Mouse (Mus musculus): ENCODE measurements around the gene Dbi. TPM values are rescaled to one million over a fixed set of nuclear protein-coding genes. Genes with fewer than 3 reads are reported as not detected.

Dbi gene
- total RNA-seq, 1 experiment = 259 TPM

DNA sequence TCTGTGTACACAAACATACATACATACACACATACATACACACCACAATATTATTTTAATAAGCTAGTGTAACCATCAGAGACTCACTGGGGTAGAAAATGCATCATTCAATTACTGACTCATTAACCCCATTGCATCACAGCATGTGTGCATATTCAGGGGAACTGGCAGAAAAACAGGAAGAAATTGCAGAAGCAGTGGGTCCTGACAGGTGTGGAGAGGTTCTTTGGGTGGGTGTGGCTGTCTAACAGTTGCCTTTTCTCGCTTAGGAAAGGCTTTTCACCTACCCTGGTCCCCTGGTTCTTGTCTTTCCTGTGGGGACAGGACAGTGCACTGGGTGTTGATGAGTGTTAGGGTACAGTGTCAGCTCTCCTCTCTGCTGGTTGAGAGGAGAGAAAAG, 41.7 kb upstream of the Dbi start:
- DNase-seq (ENCODE audit: low read depth, low spot score) = no peak
- peaks cover 1% of the 10 kb centered on the region; the same call in 1 of the 2 replicates for H3K36me3 ChIP-seq (ENCODE audit: control insufficient read depth, insufficient read depth, low read length, poor library complexity, severe bottlenecking)
- TF ChIP-seq ZC3H11A (IDR thresholded peaks at IDR 0.05; ENCODE audit: borderline replicate concordance, low read depth, low read length) = no peak
- no peak for TF ChIP-seq ZNF384 (IDR thresholded peaks at IDR 0.05; ENCODE audit: low read depth, low read length)
- TF ChIP-seq HCFC1 (IDR thresholded peaks at IDR 0.05; ENCODE audit: borderline replicate concordance, insufficient read depth, low read length) = no peak
- TF ChIP-seq CHD2 (IDR thresholded peaks at IDR 0.05; ENCODE audit: low read depth, low read length) = no peak
- no peak for TF ChIP-seq MAFK (IDR thresholded peaks at IDR 0.05; ENCODE audit: insufficient read depth, low read depth, low read length)
- no peak overlapping the region for H3K27ac ChIP-seq (ENCODE audit: insufficient read depth, low read depth, low read length, poor library complexity, severe bottlenecking)
- no peak overlapping the region for H3K4me3 ChIP-seq (ENCODE audit: insufficient read depth in 1 of 2, low read depth in 1 of 2, low read length in 2 of 2, poor library complexity in 1 of 2, severe bottlenecking in 1 of 2)
- no peaks in the 10 kb centered on the region for H3K9me3 ChIP-seq (ENCODE audit: control insufficient read depth, insufficient read depth, low read depth, low read length)
- H3K4me1 ChIP-seq (ENCODE audit: control insufficient read depth in 2 of 2, insufficient read depth in 2 of 2, low read length in 2 of 2, poor library complexity in 1 of 2) = no peaks in the 10 kb centered on the region
- in situ Hi-C loops (cut with MboI; ENCODE audit: low sequenced_read_pairs in 2 of 2, unreplicated experiment in 2 of 2) = no loop called here
- H3K9ac ChIP-seq (ENCODE audit: insufficient read depth, low read depth, low read length, poor library complexity, severe bottlenecking) = no peak overlapping the region

DNA sequence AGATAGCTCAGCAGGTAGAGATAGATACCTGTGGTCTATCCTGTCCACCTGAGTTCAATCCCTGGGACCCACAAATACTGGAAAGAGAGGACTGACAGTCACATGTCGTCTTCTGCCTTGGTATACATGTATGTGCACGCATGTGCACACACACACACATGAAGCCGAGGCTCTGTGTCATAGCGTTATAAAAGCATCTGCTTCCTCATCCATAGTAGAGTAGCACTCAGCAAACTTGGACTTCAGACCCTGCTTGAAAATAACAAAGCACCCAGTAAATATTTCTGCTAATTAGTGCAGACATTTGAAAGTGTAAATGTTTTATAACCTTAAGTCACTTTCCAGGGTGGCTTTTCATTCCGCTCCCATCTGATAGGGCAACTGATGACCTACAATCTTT, 40.6 kb upstream of the Dbi start:
- in situ Hi-C loops (cut with MboI; ENCODE audit: low sequenced_read_pairs in 2 of 2, unreplicated experiment in 2 of 2) = no loop called here
- Histone ChIP-seq H3K27ac (ENCODE audit: insufficient read depth, low read depth, low read length, poor library complexity, severe bottlenecking) (no peak overlapping the region), H3K4me1 (ENCODE audit: control insufficient read depth in 2 of 2, insufficient read depth in 2 of 2, low read length in 2 of 2, poor library complexity in 1 of 2) (no peaks in the 10 kb centered on the region), H3K9me3 (ENCODE audit: control insufficient read depth, insufficient read depth, low read depth, low read length) (no peaks in the 10 kb centered on the region), H3K9ac (ENCODE audit: insufficient read depth, low read depth, low read length, poor library complexity, severe bottlenecking) (no peak overlapping the region), H3K36me3 (ENCODE audit: control insufficient read depth, insufficient read depth, low read length, poor library complexity, severe bottlenecking) (peaks cover 1% of the 10 kb centered on the region; the same call in 1 of the 2 replicates), H3K4me3 (ENCODE audit: insufficient read depth in 1 of 2, low read depth in 1 of 2, low read length in 2 of 2, poor library complexity in 1 of 2, severe bottlenecking in 1 of 2) (no peak overlapping the region)
- no peak for DNase-seq (ENCODE audit: low read depth, low spot score)
- TF ChIP-seq MAFK (IDR thresholded peaks at IDR 0.05; ENCODE audit: insufficient read depth, low read depth, low read length) (no peak), CHD2 (IDR thresholded peaks at IDR 0.05; ENCODE audit: low read depth, low read length) (no peak), ZNF384 (IDR thresholded peaks at IDR 0.05; ENCODE audit: low read depth, low read length) (no peak), ZC3H11A (IDR thresholded peaks at IDR 0.05; ENCODE audit: borderline replicate concordance, low read depth, low read length) (no peak), HCFC1 (IDR thresholded peaks at IDR 0.05; ENCODE audit: borderline replicate concordance, insufficient read depth, low read length) (no peak)

DNA sequence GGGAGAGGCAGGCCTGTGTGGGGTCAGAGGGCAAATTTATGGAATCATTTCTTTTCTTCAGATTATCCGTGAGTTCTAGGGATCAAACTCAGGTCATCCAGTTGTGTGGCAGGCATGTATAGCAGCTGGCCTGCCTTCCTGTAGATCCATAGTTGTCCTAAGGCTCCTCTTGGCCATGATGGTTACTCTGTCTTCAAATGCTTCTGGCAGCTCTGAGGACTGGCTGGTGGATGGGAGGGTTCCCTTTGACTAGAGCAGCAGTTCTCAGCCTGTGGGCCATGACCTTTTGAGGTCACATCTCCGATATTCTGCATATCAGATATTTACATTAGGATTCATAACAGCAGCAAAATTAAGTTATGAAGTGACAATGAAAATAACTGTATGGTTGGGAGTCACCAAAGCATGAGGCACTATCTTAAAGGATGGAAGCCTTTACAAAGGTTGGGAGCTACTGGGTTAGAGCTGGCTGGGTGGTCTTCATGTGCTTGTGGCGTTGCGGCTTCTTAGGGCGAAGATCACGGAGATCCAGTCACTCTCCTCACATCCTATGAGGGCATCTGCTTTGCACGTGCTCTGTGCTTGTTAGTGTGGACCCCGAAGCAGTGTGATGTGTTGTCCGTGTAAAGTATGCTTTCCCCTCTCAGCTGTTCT, 37.7 kb upstream of the Dbi start:
- Histone ChIP-seq H3K36me3 (ENCODE audit: control insufficient read depth, insufficient read depth, low read length, poor library complexity, severe bottlenecking) (peaks cover 1% of the 10 kb centered on the region; the same call in 1 of the 2 replicates), H3K27ac (ENCODE audit: insufficient read depth, low read depth, low read length, poor library complexity, severe bottlenecking) (no peak overlapping the region), H3K4me3 (ENCODE audit: insufficient read depth in 1 of 2, low read depth in 1 of 2, low read length in 2 of 2, poor library complexity in 1 of 2, severe bottlenecking in 1 of 2) (no peak overlapping the region), H3K9me3 (ENCODE audit: control insufficient read depth, insufficient read depth, low read depth, low read length) (no peaks in the 10 kb centered on the region), H3K4me1 (ENCODE audit: control insufficient read depth in 2 of 2, insufficient read depth in 2 of 2, low read length in 2 of 2, poor library complexity in 1 of 2) (no peaks in the 10 kb centered on the region), H3K9ac (ENCODE audit: insufficient read depth, low read depth, low read length, poor library complexity, severe bottlenecking) (no peak overlapping the region)
- TF ChIP-seq ZNF384 (IDR thresholded peaks at IDR 0.05; ENCODE audit: low read depth, low read length) (no peak), HCFC1 (IDR thresholded peaks at IDR 0.05; ENCODE audit: borderline replicate concordance, insufficient read depth, low read length) (no peak), ZC3H11A (IDR thresholded peaks at IDR 0.05; ENCODE audit: borderline replicate concordance, low read depth, low read length) (no peak), CHD2 (IDR thresholded peaks at IDR 0.05; ENCODE audit: low read depth, low read length) (no peak), MAFK (IDR thresholded peaks at IDR 0.05; ENCODE audit: insufficient read depth, low read depth, low read length) (no peak)
- DNase-seq (ENCODE audit: low read depth, low spot score) = no peak
- in situ Hi-C loops (cut with MboI; ENCODE audit: low sequenced_read_pairs in 2 of 2, unreplicated experiment in 2 of 2) = no loop called here

DNA sequence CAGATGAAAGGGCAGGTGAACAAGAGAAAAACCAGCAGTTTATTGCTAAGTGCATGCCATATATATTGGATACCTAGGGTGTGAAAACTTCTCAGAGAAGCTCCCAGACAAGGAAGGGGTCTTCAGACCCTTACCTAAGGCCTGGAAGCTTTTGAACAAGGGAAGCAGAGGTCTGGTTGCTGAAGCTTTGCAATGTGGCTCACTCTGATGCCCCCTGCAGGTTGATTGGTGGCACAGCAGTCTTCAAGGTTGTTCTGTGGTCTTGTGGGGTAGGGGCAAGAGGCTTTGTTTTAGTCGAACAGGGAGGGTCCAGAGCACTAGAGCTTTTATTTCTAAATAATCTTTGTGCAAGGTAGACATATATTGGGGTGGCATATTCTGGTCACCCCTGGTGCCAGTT, 34.4 kb upstream of the Dbi start:
- Histone ChIP-seq H3K4me3 (ENCODE audit: insufficient read depth in 1 of 2, low read depth in 1 of 2, low read length in 2 of 2, poor library complexity in 1 of 2, severe bottlenecking in 1 of 2) (no peak overlapping the region), H3K9ac (ENCODE audit: insufficient read depth, low read depth, low read length, poor library complexity, severe bottlenecking) (no peak overlapping the region), H3K4me1 (ENCODE audit: control insufficient read depth in 2 of 2, insufficient read depth in 2 of 2, low read length in 2 of 2, poor library complexity in 1 of 2) (no peaks in the 10 kb centered on the region), H3K36me3 (ENCODE audit: control insufficient read depth, insufficient read depth, low read length, poor library complexity, severe bottlenecking) (no peaks in the 10 kb centered on the region), H3K9me3 (ENCODE audit: control insufficient read depth, insufficient read depth, low read depth, low read length) (no peaks in the 10 kb centered on the region), H3K27ac (ENCODE audit: insufficient read depth, low read depth, low read length, poor library complexity, severe bottlenecking) (no peak overlapping the region)
- TF ChIP-seq MAFK (IDR thresholded peaks at IDR 0.05; ENCODE audit: insufficient read depth, low read depth, low read length) (no peak), ZNF384 (IDR thresholded peaks at IDR 0.05; ENCODE audit: low read depth, low read length) (no peak), ZC3H11A (IDR thresholded peaks at IDR 0.05; ENCODE audit: borderline replicate concordance, low read depth, low read length) (no peak), HCFC1 (IDR thresholded peaks at IDR 0.05; ENCODE audit: borderline replicate concordance, insufficient read depth, low read length) (no peak), CHD2 (IDR thresholded peaks at IDR 0.05; ENCODE audit: low read depth, low read length) (no peak)
- peak; percentile 40 for DNase-seq (ENCODE audit: low read depth, low spot score)
- in situ Hi-C loops (cut with MboI; ENCODE audit: low sequenced_read_pairs in 2 of 2, unreplicated experiment in 2 of 2) = no loop called here
